Mouse (Mus musculus) left cerebral cortex, postnatal 14 days (tissue): ENCODE data around the gene Ergic2. TPM values are rescaled to one million over a fixed set of nuclear protein-coding genes. Genes with fewer than 3 reads are reported as not detected.
"Not testable (repeated sequence)": the region's sequence is repeated elsewhere in the genome, so short reads cannot be mapped to it uniquely, and the experiment has no call there.

Experiments
- DNase-seq, 2 experiments: peaks; one replicate each; pipeline ENCODE4 v3.0.0; 2021 to 2022; ENCODE audit warnings: low spot score in 2 of 2, mixed read lengths in 1 of 2
- intact Hi-C: fragments of 180-260 bp; cut with DNase I; formaldehyde crosslinking; loops from one replicate; pipeline ENCODE4 v1.15.1; 2025
- total RNA-seq, 2 experiments: library from RNA; stranded (reverse); gene quantifications; 2 replicates each; pipeline ENCODE4 v1.2.3; 2021

Gene Ergic2
- total RNA-seq, 2 experiments from 2014 or later, result 73.5 to 76.9 TPM

- intact Hi-C loops, result no loop called here
- DNase-seq, result no peak
These were observed 6.3 kb upstream of the Ergic2 start for GRCm38 (mm10) chr6:148218235-148219076.

GRCm38 (mm10) chr6:148216752-148217151 is 4.6 kb upstream of the Ergic2 start:
- intact Hi-C loops, result no loop called here
- no peak for DNase-seq

GRCm38 (mm10) chr6:148214765-148215164 is 2.6 kb upstream of the Ergic2 start:
- peak; percentile 64 to 69 for DNase-seq

GRCm38 (mm10) chr6:148211391-148211876 is 740 bp downstream of the Ergic2 start:
- intact Hi-C loops, result no loop called here

More at GRCm38 (mm10) chr6:148214765-148215164, 2.6 kb upstream of the Ergic2 start:
- intact Hi-C loops, result loop anchor here (2.0 kb wide), 1 partner anchor 700 kb away; no protein-coding TSS in a partner anchor

GRCm38 (mm10) chr6:148207522-148207921 is 4.7 kb downstream of the Ergic2 start:
- no peak for DNase-seq
- intact Hi-C loops, result no loop called here

More at GRCm38 (mm10) chr6:148211391-148211876, 740 bp downstream of the Ergic2 start:
- peak in 1 of 2 experiments; percentile 29 for DNase-seq

GRCm38 (mm10) chr6:148205134-148205533 is 7.0 kb downstream of the Ergic2 start:
- intact Hi-C loops, result no loop called here

GRCm38 (mm10) chr6:148199729-148200128 is 12.4 kb downstream of the Ergic2 start:
- DNase-seq, result no peak
- intact Hi-C loops, result no loop called here

More at GRCm38 (mm10) chr6:148205134-148205533, 7.0 kb downstream of the Ergic2 start:
- DNase-seq, result no peak

- intact Hi-C loops, result no loop called here
These were observed 13.0 kb downstream of the Ergic2 start for GRCm38 (mm10) chr6:148199177-148199576.

GRCm38 (mm10) chr6:148193972-148194701 is 18.0 kb downstream of the Ergic2 start:
- intact Hi-C loops, result no loop called here

More at GRCm38 (mm10) chr6:148199177-148199576, 13.0 kb downstream of the Ergic2 start:
- DNase-seq, result no peak

GRCm38 (mm10) chr6:148185694-148186093 is 26.5 kb downstream of the Ergic2 start:
- DNase-seq, result no peak
- intact Hi-C loops, result no loop called here

More at GRCm38 (mm10) chr6:148193972-148194701, 18.0 kb downstream of the Ergic2 start:
- DNase-seq, result no peak

- DNase-seq, result no peak
- intact Hi-C loops, result no loop called here
These were observed 39.3 kb downstream of the Ergic2 start for GRCm38 (mm10) chr6:148172904-148173303.

GRCm38 (mm10) chr6:148152305-148152704 is 59.9 kb downstream of the Ergic2 start:
- DNase-seq, intact Hi-C loops: not testable (repeated sequence)

- intact Hi-C loops, result no loop called here
- no peak for DNase-seq
These were observed 69.8 kb downstream of the Ergic2 start for GRCm38 (mm10) chr6:148142421-148142820.

GRCm38 (mm10) chr6:148141874-148142273 is 70.3 kb downstream of the Ergic2 start:
- intact Hi-C loops, result no loop called here
- no peak for DNase-seq

GRCm38 (mm10) chr6:148139288-148139995 is 72.7 kb downstream of the Ergic2 start:
- no peak for DNase-seq
- intact Hi-C loops, result loop anchor here (5.0 kb wide), 1 partner anchor 137 kb away; no protein-coding TSS in a partner anchor

GRCm38 (mm10) chr6:148135769-148136382 is 76.3 kb downstream of the Ergic2 start:
- intact Hi-C loops, result loop anchor here (5.0 kb wide), 1 partner anchor 134 kb away; no protein-coding TSS in a partner anchor
- DNase-seq, result peak; percentile 85 to 88

GRCm38 (mm10) chr6:148133536-148133935 is 78.6 kb downstream of the Ergic2 start:
- intact Hi-C loops, result no loop called here
- no peak for DNase-seq

GRCm38 (mm10) chr6:148132314-148132713 is 79.9 kb downstream of the Ergic2 start:
- intact Hi-C loops, result no loop called here
- no peak for DNase-seq
